Mouse (Mus musculus) heart, postnatal 36 days (tissue): ENCODE measurements at regions not wholly inside any gene's neighbourhood (a gene's known extent, or its start where the extent isn't known, plus 50 kb on each side); places are given as distances from the start of the nearest gene placed in this dataset.

ENCODE experiments used
- DNase-seq, 2 experiments: peaks; one replicate each; pipeline ENCODE4 v3.0.0; 2021 to 2022
- intact Hi-C: fragments of 180-260 bp; cut with DNase I; formaldehyde crosslinking; loops from one replicate; pipeline ENCODE4 v1.15.1; 2025

DNA sequence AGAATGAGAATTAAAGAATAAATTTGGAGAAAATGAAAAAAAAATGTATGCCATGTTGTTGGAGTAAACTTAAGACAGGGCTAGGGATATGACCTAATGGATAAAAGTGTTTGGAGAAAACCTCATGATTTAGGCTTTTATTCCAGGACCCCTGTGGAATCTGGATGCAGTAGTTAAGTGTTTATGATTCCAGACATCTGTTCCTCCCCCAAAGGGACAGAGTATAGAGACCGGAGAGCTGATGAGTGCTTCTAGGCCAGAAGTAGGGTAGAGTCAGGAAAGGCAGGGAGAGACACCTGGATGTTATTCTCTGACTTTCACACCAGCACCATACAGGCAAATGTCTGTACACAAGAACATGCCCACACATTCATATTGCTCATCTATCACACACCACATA is 52.0 kb upstream of the Csl start:
- no peak for DNase-seq
- intact Hi-C loops = no loop called here
